Mouse (Mus musculus) brain, embryonic 14.5 days (tissue): ENCODE data around the gene Arhgap27. TPM values are rescaled to one million over a fixed set of nuclear protein-coding genes. Genes with fewer than 3 reads are reported as not detected.
A peak's percentile ranks its signal among the peaks of the same experiment; 100 is the strongest.

Experiments used
- DNase-seq: peaks from one replicate; pipeline ENCODE4 v3.0.0-alpha.2; 2011; ENCODE audit warnings: low read depth
- CTCF ChIP-seq: fragments of 200-500 bp; IDR thresholded peaks from 2 replicates; pipeline ENCODE4 v1.5.1; 2012; ENCODE audit warnings: inconsistent platforms, mild to moderate bottlenecking, moderate library complexity, borderline replicate concordance; ENCODE audit not compliant: insufficient read depth, insufficient read length; ENCODE audit errors: extremely low read depth
- POLR2A ChIP-seq: fragments of 200-500 bp; IDR thresholded peaks from 2 replicates; pipeline ENCODE4 v1.6.1; 2012; ENCODE audit warnings: mild to moderate bottlenecking, inconsistent platforms, borderline replicate concordance; ENCODE audit not compliant: poor library complexity, insufficient read depth, insufficient read length, severe bottlenecking; ENCODE audit errors: extremely low read depth
- polyA plus RNA-seq: library from polyadenylated mRNA; depleted of rRNA; stranded (reverse); fragments of >200 nt; gene quantifications from 2 replicates; pipeline ENCODE4 v1.2.3, GENCODE M21; 2012

The Arhgap27 gene
- polyA plus RNA-seq, 1 experiment, result 7.0 TPM

- TF ChIP-seq POLR2A, result no peak
- TF ChIP-seq CTCF, result no peak
Observed at GRCm38 (mm10) chr11:103375258-103375657, 11.8 kb upstream of the Arhgap27 start.

DNA sequence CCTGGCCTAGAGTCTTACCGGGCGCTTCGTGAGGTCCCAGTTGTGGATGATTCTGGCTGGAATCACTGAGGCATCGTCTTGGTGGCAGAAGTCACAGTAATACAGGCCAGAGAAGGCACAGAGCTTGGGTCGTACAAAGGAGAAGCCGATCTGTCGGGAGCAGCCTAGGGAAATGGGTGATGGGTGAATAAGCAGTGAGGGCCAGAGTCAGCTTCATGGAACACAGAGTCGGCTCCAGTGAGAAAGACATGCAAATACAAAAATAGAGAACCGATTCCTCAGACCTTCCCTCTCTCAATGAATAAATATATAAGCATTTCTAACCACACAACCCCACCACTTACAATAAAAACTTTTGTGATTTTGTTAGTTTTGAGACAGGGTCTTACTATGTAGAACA lies 10.4 kb upstream of the Arhgap27 start:
- DNase-seq, result no peak
- TF ChIP-seq POLR2A (no peak), CTCF (no peak)

More at GRCm38 (mm10) chr11:103375258-103375657, 11.8 kb upstream of the Arhgap27 start:
- no peak for DNase-seq

DNA sequence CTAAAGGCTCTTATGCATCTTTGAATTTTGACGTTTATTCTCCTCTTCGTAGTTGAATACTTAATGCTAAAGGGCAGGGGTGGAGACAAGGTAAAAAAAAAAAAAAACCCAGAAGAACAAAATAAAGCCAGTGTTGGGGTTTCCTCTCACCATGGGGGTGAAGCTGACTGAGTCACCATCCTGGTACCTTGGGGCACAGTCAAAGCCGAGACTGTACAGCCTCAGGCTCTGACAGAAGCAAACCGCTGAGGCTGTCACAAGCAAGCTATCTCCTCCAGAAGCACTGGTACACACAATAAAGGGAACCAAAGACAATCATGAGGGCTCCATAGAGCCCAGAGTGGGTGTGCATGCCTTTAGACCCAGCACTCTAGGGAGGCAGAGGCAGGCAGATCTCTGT lies 9.1 kb upstream of the Arhgap27 start:
- no peak for TF ChIP-seq CTCF
- no peak for TF ChIP-seq POLR2A
- DNase-seq, result no peak

DNA sequence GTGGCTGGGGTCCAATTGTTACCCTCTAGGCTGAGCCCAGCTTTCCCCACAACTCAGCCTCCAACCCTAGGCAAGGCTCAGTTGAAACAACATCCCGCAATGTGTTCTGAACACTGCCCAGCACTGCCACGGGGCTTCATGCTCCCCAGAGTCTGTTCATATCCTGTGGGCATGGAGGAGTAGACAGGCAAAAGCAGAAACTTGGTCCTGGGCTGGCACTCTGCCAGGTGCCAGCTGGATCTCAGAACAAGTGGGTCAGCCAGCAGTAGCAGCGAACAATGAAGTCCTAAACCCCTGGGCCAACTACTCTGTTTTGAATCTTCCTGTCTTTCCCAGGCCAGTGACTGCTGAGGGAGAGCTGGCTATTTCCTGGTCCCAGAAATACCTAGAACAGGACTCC lies 8.6 kb upstream of the Arhgap27 start:
- TF ChIP-seq CTCF, result no peak
- TF ChIP-seq POLR2A, result no peak
- peak; percentile 34 for DNase-seq

DNA sequence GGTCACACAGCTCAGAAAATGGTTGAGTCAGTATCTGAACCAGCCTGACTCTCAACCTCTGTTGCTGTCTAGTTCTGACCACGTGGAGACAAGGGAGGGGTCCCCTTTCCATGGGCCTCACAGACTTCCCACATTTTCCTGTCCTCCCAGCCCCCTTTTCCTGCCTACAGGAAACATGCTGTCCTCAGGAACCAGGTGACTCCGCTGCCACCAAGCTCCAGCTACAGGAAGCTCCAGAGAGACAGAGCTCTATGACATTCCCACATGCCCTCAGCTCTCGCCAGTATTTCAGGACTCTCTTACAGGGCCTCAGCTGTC lies 7.7 kb upstream of the Arhgap27 start:
- no peak for DNase-seq
- TF ChIP-seq CTCF (no peak), POLR2A (no peak)

- no peak for DNase-seq
Observed at GRCm38 (mm10) chr11:103370397-103371221, 7.1 kb upstream of the Arhgap27 start.

DNA sequence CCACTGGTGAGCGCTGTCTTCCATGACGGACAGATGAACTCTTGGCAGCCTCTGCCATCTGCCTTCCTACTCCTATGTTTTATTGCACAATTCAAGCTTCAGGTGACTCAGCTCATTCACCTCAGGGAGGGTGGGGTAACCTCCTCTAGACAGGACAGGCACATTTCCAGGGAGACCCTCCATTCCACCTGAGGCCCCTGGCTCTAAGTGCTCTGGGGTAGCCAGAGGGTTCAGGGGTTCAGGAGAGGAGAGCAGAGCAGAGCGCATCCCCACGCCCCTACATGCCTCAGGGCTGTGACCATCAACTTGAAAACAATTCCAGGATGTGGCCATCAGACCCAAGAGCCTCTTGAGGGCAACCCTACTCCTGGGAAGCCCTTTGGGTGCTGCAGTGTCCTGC lies 2.0 kb upstream of the Arhgap27 start:
- no peak for TF ChIP-seq POLR2A
- no peak for DNase-seq

More at GRCm38 (mm10) chr11:103370397-103371221, 7.1 kb upstream of the Arhgap27 start:
- TF ChIP-seq CTCF, result no peak
- no peak for TF ChIP-seq POLR2A

DNA sequence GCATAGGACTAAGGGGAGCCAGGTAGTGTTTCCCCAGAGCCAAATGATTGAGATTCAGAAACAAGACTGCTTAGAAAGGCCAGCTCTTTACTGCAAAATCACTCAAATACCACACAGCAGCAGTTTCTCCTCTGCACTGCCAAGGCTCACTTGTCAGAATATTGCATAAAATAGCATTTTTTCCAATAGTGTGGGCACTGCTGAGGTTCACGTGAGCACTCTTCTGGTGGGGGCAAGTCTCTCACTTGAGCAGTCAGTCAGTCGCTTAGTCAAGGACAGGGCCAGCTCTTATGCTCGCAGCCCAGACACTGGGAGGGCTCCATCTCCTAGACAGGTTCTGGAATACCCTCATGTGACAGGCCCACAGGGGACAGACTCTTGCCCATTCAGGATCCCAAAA lies 1.5 kb upstream of the Arhgap27 start:
- TF ChIP-seq POLR2A, result no peak
- TF ChIP-seq CTCF, result no peak
- DNase-seq, result no peak

- TF ChIP-seq CTCF (no peak), POLR2A (no peak)
- no peak for DNase-seq
Observed at GRCm38 (mm10) chr11:103364335-103364734, 843 bp upstream of the Arhgap27 start.

- no peak for DNase-seq
- no peak for TF ChIP-seq POLR2A
- no peak for TF ChIP-seq CTCF
Observed at GRCm38 (mm10) chr11:103362521-103363181, 841 bp downstream of the Arhgap27 start.

- DNase-seq, result no peak
- no peak for TF ChIP-seq POLR2A
- no peak for TF ChIP-seq CTCF
Observed at GRCm38 (mm10) chr11:103362054-103362432, 1.4 kb downstream of the Arhgap27 start.

GRCm38 (mm10) chr11:103361396-103362053 lies 2.0 kb downstream of the Arhgap27 start:
- no peak for DNase-seq
- TF ChIP-seq CTCF, result no peak
- no peak for TF ChIP-seq POLR2A

- no peak for TF ChIP-seq POLR2A
- no peak for TF ChIP-seq CTCF
- no peak for DNase-seq
Observed at GRCm38 (mm10) chr11:103360661-103361081, 2.8 kb downstream of the Arhgap27 start.
